Mouse (Mus musculus) layer of hippocampus, adult 11-12 months (tissue): ENCODE results near the gene Nell1.
"Not testable (repeated sequence)": the region's sequence is repeated elsewhere in the genome, so short reads cannot be mapped to it uniquely, and the experiment has no call there.

Source experiments
- DNase-seq: peaks from one replicate; pipeline ENCODE4 v3.0.0; 2022; ENCODE audit warnings: low spot score

Gene Nell1

DNA sequence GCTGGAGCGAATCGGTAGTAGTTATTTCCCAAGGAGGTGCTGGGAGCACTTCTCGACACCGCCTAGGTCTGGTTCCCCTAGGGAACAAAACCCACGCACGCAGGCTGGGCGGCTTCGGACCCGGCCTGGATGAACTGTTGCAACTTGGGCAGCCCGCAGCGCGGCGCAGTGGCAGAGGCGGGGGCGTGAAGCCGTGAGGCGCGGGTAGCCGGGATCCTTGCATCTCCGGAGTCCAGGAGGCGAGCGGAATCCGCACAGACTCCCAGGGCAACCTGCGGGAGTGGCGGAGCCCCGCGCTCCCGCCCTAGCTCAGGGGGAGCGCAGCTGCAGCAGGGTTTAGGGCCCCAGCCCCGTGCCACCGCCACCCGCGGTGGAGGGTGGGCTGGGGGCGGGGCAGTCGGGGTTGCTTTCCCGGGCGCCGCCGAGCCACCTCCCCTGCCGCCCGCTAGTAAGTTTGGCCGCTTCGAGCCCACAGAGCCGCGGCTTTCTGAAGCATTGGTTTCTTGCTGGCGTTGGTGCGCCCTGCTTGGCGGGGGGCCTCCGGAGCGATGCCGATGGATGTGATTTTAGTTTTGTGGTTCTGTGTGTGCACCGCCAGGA is at the start of gene Nell1:
Nell1 (plus strand) TSS at position 24 of the 600 bp plus-strand sequence.
- DNase-seq = no peak

- DNase-seq = no peak
Measured at GRCm38 (mm10) chr7:49928571-49928970, 46.1 kb upstream of the Nell1 start.

- no peak for DNase-seq
Measured at GRCm38 (mm10) chr7:49929999-49930398, 44.7 kb upstream of the Nell1 start.

DNA sequence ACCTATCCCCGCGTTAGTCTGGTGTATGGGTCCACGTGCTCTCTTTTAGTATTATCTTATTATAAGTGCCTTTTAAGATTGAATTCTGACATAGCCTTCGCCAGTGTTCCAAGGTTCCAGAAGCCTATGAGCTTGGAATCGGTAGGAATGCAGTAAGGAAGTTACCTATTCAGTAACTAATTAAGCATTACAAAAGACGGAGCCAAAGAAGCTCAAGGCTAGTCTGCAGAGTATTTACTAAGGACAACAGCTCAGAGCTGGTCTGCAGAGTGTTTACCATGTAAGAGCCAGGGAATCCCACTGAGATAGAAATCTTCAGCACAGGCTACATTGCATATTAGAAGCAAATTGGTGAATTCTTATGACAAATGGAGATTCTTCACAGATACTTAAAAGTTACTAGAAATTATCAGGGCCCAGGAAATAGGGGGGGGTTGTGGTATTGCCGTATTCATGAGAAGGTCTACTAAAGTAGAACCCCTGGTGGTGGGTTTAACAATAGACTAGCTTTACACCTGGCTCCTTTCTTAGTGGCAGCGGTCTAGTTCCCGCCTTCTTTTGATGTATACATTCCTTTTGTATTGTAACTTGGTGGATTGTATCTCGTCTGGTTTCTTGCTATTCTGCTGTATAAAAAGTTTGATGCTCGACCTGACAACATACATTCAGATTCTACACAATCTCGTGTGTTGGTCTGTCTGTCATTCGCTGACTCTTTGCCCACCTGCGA is 41.1 kb upstream of the Nell1 start:
- not testable (repeated sequence) for DNase-seq

DNA sequence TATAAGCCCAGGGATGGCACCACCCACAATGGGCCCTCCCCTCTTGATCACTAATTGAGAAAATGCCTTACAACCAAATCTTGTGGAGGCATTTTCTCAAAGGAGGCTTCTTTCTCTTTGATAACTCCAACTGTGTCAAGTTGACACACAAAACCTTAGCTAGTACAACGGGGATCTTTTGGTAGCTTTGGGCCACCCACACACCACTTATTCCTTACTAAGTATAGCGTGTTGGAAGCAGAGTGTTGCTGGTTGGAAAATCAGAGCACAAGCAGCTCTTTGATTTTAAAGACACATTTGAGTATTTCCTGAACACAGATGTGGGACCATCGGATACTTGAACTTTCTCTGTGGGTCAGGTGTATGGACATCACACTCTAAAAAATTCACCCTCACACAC is 37.8 kb upstream of the Nell1 start:
- DNase-seq = no peak

- DNase-seq = no peak
Measured at GRCm38 (mm10) chr7:49942023-49942422, 32.6 kb upstream of the Nell1 start.

DNA sequence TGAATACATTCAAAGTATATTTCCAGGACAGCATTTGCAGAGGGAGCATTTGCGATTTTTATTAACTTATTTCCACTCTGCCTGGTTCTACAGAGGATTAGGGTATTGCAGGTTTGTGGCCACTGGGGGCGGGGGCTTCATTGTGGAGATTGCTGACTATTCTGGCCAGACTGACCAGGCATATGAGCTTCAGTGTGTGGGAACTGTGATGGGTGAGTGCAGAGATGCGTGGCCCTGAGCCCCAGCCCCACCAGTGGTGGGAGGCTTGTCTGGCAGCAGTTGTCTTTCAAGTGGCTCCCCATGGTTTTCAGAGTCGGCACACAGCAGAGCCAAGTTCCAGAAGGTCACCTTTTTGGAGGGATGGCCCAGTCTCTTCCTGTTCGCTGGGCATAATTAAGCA is 32.2 kb upstream of the Nell1 start:
- no peak for DNase-seq

DNA sequence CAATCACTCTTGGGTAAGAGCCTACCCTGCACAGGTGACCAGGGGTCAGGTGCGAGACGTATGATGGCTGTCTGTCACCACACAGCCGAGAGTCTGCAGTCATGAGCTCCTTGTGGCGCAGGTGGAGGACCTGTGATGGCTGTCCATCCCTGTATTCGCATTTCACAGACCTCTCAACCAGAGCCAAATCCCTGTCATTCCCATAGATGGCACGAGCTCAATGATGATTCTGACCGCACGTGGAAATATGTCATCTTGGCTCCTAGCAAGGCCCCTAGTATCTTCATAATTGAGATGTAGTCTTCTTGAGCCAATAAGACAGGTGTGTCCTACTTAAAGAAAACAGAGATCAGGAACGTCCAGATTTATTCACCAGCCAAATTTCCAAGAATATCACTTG is 28.0 kb upstream of the Nell1 start:
- no peak for DNase-seq

DNA sequence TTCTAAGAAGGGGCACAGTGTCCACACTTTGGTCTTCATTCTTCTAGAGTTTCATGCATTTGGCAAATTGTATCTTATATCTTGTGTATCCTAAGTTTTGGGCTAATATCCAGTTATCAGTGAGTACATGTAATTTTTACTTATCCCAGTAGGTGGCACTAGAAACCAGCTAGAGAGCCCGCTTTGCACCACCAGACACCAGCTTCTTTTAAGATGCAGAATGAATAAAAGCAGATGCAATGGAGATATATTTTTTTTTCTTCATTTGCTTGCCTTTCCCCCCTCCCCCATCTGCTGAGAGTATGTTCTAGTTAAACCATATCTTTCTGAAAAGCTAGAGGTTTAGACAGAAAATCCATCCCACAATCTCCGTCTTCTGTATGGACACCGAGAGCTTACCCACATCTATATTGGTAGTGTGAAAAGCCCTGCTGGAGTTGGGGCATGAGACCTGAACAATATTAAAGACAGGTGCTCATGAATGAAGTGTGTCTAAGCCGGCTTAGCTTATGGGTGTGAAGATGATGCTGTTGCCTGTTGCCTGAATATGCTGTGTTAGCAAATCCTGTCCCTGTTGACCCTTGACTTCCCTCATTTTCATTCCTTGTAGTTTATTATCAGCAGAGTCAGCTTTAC is 21.0 kb upstream of the Nell1 start:
- peak; percentile 54 for DNase-seq

- DNase-seq = no peak
Measured at GRCm38 (mm10) chr7:49954834-49955233, 19.8 kb upstream of the Nell1 start.

DNA sequence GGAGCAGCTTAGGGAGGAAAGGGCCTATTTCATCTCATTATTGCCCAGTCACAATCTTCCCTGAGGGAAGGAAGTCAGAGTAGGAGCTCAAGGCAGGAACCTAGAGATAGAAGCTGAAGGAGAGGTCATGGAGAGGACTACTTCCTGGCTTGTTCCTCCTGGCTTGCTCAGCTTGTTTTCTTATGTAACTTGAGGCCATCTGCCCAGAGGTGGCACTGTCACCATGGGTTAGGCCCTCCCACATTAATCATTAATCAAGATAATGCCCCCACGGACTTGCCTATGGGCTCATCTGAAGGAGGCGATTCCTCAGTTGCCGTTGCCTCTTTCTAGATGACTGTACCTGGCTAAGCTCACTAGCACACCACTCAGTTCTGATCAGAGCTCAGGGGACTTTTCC is 17.5 kb upstream of the Nell1 start:
- DNase-seq = no peak

DNA sequence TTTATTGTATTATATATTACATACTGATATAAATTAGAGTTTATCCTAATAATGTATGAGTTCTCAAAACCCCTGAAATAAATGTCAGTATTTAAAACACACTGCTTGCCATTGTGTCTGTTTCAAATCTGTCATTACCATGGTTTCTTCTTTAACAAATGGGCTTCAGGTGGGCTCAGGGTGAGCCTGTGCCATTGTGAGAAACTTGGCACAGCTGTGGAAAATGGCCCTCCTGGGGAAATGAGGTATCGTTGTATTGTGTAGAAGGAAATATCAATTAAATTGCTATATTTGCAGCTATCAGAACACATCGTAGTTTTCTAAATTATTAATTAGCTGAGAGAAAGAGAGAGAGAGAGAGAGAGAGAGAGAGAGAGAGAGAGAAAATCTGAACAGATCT is 10.9 kb upstream of the Nell1 start:
- DNase-seq = no peak

- no peak for DNase-seq
Measured at GRCm38 (mm10) chr7:49969516-49969915, 5.1 kb upstream of the Nell1 start.

- peak; percentile 13 for DNase-seq
Measured at GRCm38 (mm10) chr7:49975441-49976121, 917 bp downstream of the Nell1 start.

DNA sequence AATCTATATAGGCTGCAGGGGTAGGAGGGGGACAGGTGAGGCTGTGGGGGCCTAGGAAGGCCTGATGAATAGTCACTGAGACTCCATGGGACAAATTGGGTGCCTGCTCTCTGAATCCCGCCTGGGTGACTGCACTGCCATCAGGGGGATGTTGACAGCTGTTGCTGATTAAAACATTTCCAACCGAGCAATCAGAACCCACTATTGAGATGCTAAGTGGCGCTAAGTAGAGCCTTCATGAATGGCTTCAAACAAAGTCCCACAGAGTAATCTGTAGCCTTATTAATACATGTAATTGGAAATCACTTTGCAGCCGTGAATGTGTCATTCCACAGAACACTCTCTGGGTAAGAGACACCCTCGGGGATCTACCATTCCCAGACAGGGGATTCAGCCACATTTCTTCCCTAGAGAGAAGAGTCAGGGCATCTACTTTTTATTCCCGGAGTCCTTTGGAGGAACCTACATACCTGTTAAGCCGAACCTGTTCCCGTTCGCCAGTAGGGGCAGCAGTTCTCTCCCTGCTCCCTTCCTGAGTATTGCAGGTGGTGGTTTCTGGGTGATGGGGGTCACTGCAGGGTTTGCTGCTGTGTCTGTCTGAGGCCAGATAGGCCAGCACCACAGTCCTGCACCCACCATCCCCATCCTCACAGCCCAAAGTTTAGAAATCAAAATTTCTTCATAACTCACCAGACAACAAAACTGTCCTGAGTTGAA is 7.0 kb downstream of the Nell1 start:
- DNase-seq = no peak

DNA sequence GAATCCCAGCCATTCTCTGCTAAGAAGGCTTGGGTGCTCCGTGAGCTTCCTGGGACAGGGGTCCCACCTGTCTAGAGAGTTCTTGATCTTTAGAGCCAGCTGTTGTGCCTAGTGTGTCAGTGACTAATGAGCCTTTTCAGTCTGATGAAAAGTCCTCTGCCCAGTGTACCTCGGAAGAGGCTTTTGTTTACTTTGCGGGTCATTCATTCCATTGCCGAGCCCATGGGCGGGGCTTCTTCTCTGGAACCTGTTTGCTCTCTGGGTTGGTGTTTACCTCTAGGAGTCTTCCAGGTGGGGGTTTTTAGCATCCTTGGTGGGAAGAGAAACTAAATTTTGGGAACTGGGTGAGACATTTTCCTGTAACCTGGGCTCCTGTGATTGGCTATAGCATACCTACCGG is 10.0 kb downstream of the Nell1 start:
- no peak for DNase-seq

DNA sequence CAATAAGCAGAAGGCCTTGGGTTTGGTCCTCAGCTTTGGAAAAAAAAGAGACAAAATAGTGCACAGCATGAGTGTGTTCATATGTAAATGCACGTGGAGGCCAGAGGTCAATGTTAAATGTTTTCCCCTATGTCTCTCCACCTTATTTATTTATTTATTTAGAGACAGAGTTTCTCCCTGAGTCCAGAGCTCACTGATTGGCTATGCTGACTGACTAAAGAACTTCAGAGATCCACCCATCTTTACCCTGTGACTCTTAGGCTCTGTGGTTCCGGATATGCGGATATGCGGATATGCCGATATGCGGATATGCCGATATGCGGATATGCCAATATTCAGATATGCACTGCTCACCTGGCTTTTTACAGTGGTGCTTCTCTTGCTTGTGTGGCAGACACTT is 11.3 kb downstream of the Nell1 start:
- DNase-seq = no peak

GRCm38 (mm10) chr7:49999321-49999720 is 24.7 kb downstream of the Nell1 start:
- DNase-seq = no peak

GRCm38 (mm10) chr7:50005268-50005667 is 30.6 kb downstream of the Nell1 start:
- no peak for DNase-seq

DNA sequence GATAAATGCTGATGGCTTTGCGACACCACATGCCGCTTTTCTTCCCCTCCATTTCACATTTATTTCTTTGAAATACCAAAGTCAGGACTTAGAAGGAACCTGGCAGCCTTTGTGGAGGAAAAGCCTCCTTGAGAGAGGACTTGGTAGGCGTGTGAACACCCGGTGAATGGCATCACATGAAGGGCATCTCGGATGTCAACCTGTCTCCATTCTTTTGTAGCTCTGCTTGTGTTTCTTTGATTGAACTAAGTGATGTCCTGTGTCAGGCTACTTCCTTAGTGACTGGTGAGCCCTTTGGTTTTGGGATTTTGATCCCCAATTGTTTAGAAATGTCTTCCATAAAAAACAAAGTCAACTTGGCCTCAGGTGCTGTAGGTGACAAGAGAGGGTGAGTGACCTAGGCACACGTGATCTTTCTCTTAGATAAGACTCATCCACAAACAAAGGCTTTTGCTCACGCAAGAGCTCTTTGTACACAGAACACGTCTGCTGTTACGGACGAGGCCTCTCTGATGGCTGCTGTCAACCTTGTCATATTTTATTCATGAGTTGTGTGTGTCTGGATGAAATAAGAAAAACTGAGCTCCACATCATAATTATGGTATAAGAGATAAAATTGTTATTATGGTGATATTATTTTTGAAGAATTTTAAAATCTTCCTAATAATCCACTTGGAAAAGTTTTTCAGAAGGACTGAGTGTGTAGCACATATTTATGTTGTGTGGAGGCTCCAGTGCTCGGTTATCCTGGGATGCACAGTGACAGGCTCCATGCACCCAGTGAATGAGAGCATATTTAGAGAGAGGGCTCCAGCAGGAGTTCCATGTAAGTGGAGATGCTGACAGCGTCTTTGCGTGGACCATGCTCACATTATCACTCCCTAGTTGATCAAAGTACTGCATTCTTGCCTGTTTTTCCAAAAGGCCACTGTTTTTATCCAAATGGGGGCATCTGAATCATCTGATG is 60.8 kb downstream of the Nell1 start:
- no peak for DNase-seq

GRCm38 (mm10) chr7:50041112-50041511 is 66.4 kb downstream of the Nell1 start:
- no peak for DNase-seq
